Mouse (Mus musculus): ENCODE measurements around the gene Coa7.

Gene Coa7

DNA sequence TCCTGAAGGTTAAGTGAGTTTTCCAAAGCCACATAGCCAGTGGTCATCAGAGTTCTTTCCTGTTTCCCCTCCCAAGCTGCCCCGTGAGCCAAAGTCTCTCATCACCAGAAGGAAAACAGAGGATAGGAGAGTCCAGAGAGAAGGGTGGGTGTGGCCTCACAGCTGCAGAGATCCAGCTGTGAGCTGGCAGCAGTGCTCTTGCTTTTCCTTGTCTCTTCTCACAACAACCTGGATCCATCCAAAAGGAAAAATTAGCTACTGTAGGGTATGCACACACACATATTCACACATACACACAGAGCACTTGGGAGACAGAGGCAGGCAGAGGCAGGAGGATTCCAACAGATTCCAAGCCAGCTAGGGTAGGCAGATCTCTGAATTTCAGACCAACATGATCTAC is 58.1 kb downstream of the Coa7 start:
- DNase-seq (ENCODE audit: low read depth), result no peak

GRCm38 (mm10) chr4:108387106-108387505 is 59.2 kb downstream of the Coa7 start:
- no peak for DNase-seq (ENCODE audit: low read depth)

- DNase-seq (ENCODE audit: low read depth), result no peak
These were observed 59.8 kb downstream of the Coa7 start for GRCm38 (mm10) chr4:108387681-108388253.

GRCm38 (mm10) chr4:108388741-108389140 is 60.8 kb downstream of the Coa7 start:
- no peak for DNase-seq (ENCODE audit: low read depth)

- DNase-seq (ENCODE audit: low read depth), result no peak
These were observed 63.2 kb downstream of the Coa7 start for GRCm38 (mm10) chr4:108391124-108391523.

Data from c-Kit-positive CD71-negative TER-119-negative erythroid progenitor cells, embryonic 14.5 days (primary cell).